Mouse (Mus musculus): ENCODE measurements around the gene Cdyl2.

DNA sequence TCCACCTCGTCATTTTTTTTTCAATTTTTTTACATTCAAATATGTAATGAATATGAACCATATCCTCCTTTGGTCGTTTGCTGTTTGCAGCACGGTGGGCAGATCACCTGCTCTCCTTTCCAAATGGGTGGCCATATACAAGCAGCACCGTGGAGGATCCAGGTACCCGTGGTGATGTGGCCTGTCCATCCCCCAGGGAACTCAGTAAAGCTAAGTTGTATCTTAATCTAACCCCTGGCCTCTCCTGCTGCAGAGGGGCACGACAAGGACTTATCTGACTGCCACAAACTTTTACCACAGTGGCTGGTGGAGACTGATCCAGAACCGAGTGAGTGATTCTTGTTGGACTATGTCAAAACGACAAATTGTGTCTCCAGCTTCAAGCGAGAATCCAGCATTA is 1.4 kb upstream of the Cdyl2 start:
- TF ChIP-seq CTCF (IDR thresholded peaks at IDR 0.05 in 2 of 3, conservative IDR thresholded peaks at IDR 0.05 in 1 of 3; ENCODE audit: control insufficient read depth in 1 of 3, insufficient read depth in 1 of 3, low read depth in 2 of 3, low read length in 3 of 3, poor library complexity in 1 of 3, severe bottlenecking in 1 of 3) (no peak), MEF2A (IDR thresholded peaks at IDR 0.05; ENCODE audit: extremely low read depth, insufficient replicate concordance, low read depth, low read length, poor library complexity, severe bottlenecking) (no peak), EP300 (IDR thresholded peaks at IDR 0.05; ENCODE audit: low read depth in 1 of 2, low read length in 2 of 2) (no peak)

All from MEL (cell line).